Mouse (Mus musculus) liver, embryonic 11.5 days (tissue): ENCODE measurements around the gene Cacna1a. TPM values are rescaled to one million over a fixed set of nuclear protein-coding genes. Genes with fewer than 3 reads are reported as not detected.

Experiments used
- ATAC-seq: fragments of 200-750 bp; cut with Nextera tagmentation; replicated peaks from 2 replicates; pipeline ENCODE4 v1.8.0; 2017; ENCODE audit warnings: moderate number of reproducible peaks, mild to moderate bottlenecking, moderate TSS enrichment, moderate library complexity; ENCODE audit not compliant: low FRiP score
- DNase-seq: peaks from one replicate; pipeline ENCODE4 v3.0.0-alpha.2; 2017; ENCODE audit warnings: low spot score
- H3K27ac ChIP-seq: fragments of 300-500 bp; sonication (generic); 2 replicates; pipeline ENCODE4 v1.5.1; 2014; ENCODE audit warnings: mild to moderate bottlenecking, low read depth, low read length, control low read depth
- H3K27me3 ChIP-seq: fragments of 300-500 bp; sonication (generic); replicated peaks from 2 replicates; pipeline ENCODE4 v1.6.1; 2014; ENCODE audit warnings: low read length, mixed read lengths; ENCODE audit not compliant: control insufficient read depth, insufficient read depth
- H3K36me3 ChIP-seq: fragments of 300-500 bp; sonication (generic); 2 replicates; pipeline ENCODE4 v1.6.1; 2014; ENCODE audit warnings: mild to moderate bottlenecking, low read length, moderate library complexity, mixed read lengths; ENCODE audit not compliant: control insufficient read depth, insufficient read depth
- H3K4me1 ChIP-seq: fragments of 300-500 bp; sonication (generic); replicated peaks from 2 replicates; pipeline ENCODE4 v1.6.1; 2014; ENCODE audit warnings: low read length, mixed read lengths; ENCODE audit not compliant: control insufficient read depth, insufficient read depth
- H3K4me2 ChIP-seq: fragments of 300-500 bp; sonication (generic); 2 replicates; pipeline ENCODE4 v1.6.1; 2014; ENCODE audit warnings: mild to moderate bottlenecking, control low read depth, moderate library complexity
- H3K4me3 ChIP-seq: fragments of 300-500 bp; sonication (generic); 2 replicates; pipeline ENCODE4 v1.5.1; 2014; ENCODE audit warnings: low read depth, low read length, control low read depth
- H3K9ac ChIP-seq: fragments of 300-500 bp; sonication (generic); 2 replicates; pipeline ENCODE4 v1.6.1; 2014; ENCODE audit warnings: low read depth, low read length, control low read depth
- H3K9me3 ChIP-seq: fragments of 300-500 bp; sonication (generic); 2 replicates; pipeline ENCODE4 v1.6.1; 2016; ENCODE audit warnings: low read length, inconsistent platforms, mixed read lengths; ENCODE audit not compliant: control insufficient read depth
- WGBS: fragments of 180-500 bp; shearing (Covaris S2); extraction: QIAGEN DNeasy Blood & Tissue Kit; methylation state at CpG from one replicate; pipeline ENCODE4 v1.1.7; 2014; 5-methylcytosine and 5-hydroxymethylcytosine counted together
- polyA plus RNA-seq: library from polyadenylated mRNA; unstranded; fragments of >200 nt; fragmentation: Nextera tagmentation; extraction: Ambion mirVana; gene quantifications from 2 replicates; pipeline ENCODE4 v1.2.1, GENCODE M21; 2014

The Cacna1a gene
- polyA plus RNA-seq, 1 experiment from 2014 or later, result 1.8 TPM

DNA sequence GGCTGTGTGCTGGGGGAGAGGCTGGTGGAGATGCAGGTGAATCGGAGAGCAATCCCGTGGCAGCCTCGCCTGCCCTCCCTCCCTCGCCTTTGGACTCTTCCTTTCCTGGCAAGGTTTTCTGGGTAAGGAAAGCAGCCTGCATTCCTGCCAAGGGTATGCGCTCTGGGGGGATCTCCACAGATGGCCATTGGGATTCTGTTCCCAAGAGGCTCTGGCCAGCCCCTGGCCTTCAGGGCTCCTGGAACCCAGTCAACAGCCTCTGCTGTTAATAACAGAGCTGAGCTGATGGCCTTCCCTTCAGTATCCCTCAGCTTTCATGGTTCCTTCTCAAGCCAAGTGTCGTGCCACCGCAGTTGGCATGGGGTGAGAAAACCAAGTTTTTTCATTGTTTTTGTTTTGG, 51.6 kb downstream of the Cacna1a start:
- Histone ChIP-seq H3K9me3 (no peaks in the 10 kb centered on the region), H3K36me3 (no peaks in the 10 kb centered on the region), H3K27ac (no peak overlapping the region), H3K4me3 (no peak overlapping the region), H3K4me2 (no peak overlapping the region), H3K27me3 (no peaks in the 10 kb centered on the region), H3K9ac (no peak overlapping the region), H3K4me1 (no peaks in the 10 kb centered on the region)
- no peak for ATAC-seq
- WGBS, result 79% methylated on average over 7 of the region's 7 CpGs
- DNase-seq, result no peak

DNA sequence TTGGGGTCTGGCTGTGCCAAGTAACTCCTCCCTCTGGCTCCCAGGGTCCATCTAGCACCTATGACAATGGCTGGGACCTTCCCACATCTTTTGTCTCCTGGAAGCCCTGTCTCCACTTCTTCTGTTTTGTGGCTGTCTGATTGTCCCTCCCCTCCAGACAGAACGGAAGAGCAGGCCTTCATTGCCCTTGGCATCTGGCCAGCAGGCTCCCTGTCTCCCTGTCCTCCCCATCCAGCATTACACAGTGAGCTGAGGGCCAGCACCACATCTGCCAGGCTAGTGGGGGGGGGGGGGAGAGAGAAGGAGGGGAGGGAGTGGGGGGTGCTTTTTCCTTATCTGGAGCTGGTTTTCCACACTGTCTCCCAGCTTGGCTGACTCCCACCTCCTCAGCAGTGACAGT, 53.8 kb downstream of the Cacna1a start:
- no peak overlapping the region for H3K9ac ChIP-seq
- no peaks in the 10 kb centered on the region for H3K9me3 ChIP-seq
- no peak overlapping the region for H3K4me3 ChIP-seq
- H3K36me3 ChIP-seq, result no peaks in the 10 kb centered on the region
- no peak for DNase-seq
- no peaks in the 10 kb centered on the region for H3K27me3 ChIP-seq
- H3K4me2 ChIP-seq, result no peak overlapping the region
- no peaks in the 10 kb centered on the region for H3K4me1 ChIP-seq
- no peak for ATAC-seq
- WGBS, result 33% methylated on average over 1 of the region's 1 CpGs
- no peak overlapping the region for H3K27ac ChIP-seq

DNA sequence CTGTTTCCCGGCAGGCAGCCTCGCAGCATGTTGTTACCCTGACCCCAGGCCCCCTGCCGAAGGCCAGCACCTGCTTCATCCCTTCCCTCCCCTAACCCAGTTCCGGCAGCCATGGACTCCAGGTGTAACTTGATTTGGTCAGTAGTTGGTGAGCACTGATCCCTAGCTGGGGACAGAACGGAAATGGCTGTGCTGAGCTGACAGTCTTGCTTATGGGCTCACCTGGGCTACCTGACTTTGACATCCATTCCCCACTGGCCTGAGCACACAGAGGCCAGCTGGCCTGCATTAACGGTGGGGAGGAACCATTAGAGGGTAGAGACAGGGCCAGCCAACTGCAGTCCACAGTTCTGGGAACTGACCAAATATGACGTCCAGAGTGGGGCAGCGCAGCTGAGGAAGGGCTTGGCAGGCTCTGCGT, 58.3 kb downstream of the Cacna1a start:
- Histone ChIP-seq H3K4me2 (no peak overlapping the region), H3K9me3 (no peaks in the 10 kb centered on the region), H3K36me3 (no peaks in the 10 kb centered on the region), H3K27me3 (no peaks in the 10 kb centered on the region), H3K27ac (no peak overlapping the region), H3K4me3 (no peak overlapping the region), H3K4me1 (no peaks in the 10 kb centered on the region), H3K9ac (no peak overlapping the region)
- DNase-seq (no peak), ATAC-seq (no peak)
- 77% methylated on average over 9 of the region's 9 CpGs for WGBS

DNA sequence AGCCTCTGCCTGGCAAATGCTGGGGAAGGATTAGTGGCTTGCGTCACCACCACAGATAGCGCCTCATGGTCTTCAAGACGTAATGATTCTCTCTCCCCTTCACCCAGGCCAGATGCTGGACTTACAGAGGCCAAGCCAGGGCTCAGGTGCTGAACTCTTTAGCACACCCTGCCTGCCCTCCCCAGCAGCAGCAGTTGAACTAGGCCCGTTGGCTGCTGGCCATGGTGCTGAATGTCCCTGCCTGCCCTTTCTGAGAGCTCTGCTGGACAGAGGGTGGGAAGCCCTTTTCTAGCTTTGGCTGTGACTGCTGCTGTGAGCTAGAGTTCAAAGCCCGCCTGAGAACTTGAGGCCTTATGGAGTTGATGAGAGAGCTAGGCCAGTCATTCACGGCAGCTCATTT, 66.3 kb downstream of the Cacna1a start:
- 18% methylated on average over 6 of the region's 6 CpGs for WGBS
- Histone ChIP-seq H3K4me2 (no peak overlapping the region), H3K9ac (no peak overlapping the region), H3K9me3 (no peaks in the 10 kb centered on the region), H3K4me3 (no peak overlapping the region), H3K4me1 (no peaks in the 10 kb centered on the region), H3K27me3 (no peaks in the 10 kb centered on the region), H3K27ac (no peak overlapping the region), H3K36me3 (no peaks in the 10 kb centered on the region)
- ATAC-seq, result no peak
- peak; percentile 64 for DNase-seq

DNA sequence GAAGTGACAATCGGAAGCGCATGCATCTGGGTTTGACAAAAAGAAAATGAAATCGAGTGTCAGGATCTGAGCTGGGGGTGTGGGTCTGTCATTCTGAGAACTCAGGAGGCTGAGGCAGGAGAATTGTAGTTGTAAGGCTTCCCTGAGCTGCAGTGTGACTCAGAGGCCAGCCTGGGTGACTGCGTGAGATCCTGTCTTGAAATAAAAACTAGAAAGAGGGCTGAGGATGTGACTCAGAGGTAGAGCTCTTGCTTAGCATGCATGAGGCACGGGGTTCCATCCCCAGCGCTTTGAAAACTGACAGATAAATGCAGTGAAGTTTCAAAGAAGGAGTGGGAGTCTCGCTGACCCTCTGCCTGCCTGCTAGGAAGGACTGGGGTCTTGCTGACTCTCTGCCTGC, 70.6 kb downstream of the Cacna1a start:
- no peaks in the 10 kb centered on the region for H3K27me3 ChIP-seq
- WGBS, result 59% methylated on average over 7 of the region's 7 CpGs
- DNase-seq (no peak), ATAC-seq (no peak)
- no peak overlapping the region for H3K4me3 ChIP-seq
- H3K36me3 ChIP-seq, result no peaks in the 10 kb centered on the region
- H3K9ac ChIP-seq, result no peak overlapping the region
- H3K9me3 ChIP-seq, result no peaks in the 10 kb centered on the region
- no peaks in the 10 kb centered on the region for H3K4me1 ChIP-seq
- no peak overlapping the region for H3K4me2 ChIP-seq
- no peak overlapping the region for H3K27ac ChIP-seq

DNA sequence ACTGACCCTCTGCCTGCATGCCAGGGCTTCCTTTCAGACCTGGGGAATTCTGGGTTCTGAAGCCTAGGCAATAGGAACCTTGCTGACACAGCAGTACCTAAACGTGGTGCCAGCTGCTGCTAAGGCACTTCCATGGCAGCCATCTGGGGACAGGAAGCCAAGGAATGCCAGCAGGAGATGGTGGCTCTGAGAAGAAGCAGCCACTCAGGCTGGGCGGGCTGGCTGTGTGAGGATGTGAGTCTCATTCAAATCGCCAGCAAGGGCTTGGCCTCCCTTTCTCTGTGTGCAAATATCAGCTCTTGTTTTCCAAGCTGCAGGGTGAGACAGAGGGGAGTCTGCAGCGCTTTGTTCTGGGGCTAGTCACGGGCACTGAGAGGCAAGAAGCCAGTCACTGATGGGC, 71.0 kb downstream of the Cacna1a start:
- Histone ChIP-seq H3K27ac (no peak overlapping the region), H3K9me3 (no peaks in the 10 kb centered on the region), H3K27me3 (no peaks in the 10 kb centered on the region), H3K4me3 (no peak overlapping the region), H3K36me3 (no peaks in the 10 kb centered on the region), H3K4me1 (no peaks in the 10 kb centered on the region), H3K9ac (no peak overlapping the region), H3K4me2 (no peak overlapping the region)
- no peak for ATAC-seq
- DNase-seq, result no peak
- WGBS, result 27% methylated on average over 5 of the region's 5 CpGs

DNA sequence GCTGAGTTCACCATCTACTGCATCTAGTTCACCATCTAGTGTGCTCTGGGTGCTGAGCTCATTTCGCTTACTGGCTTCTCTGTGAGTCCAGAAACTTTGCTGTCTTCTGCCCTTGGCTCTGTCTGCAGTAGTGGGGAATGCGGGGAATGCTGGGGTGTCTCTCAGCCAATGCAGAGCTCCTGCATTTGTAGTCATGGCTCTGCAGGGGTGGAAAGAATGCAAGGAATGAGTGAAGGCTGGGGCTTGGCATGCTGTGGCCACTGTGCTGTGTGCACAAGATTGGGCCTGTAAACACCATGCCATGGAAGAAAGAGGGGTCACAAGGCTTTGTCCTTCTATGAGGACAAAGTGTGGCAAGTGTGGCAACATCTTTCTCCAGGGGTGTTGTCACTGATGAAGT, 72.5 kb downstream of the Cacna1a start:
- WGBS, result 40% methylated on average over 2 of the region's 2 CpGs

DNA sequence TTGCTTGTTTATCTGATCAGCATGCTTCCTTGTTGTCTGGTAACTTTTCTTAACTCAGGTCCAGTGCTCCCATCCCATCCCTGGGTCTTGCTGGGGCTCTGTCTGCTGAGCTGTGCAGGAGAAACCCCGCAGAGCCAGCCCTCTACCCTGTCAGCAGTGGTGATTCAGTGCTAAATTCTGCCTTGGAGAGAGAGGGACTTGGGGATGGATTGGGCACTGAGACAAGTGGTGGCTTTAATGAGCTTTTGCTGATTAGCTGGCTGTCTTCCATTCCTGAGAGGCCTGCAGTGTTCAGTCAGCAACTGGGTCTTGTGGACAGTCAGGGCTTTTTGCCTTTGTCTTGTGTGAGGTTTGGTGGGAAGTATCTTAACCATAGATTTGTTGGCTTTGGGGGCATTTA, 78.7 kb downstream of the Cacna1a start:
- ATAC-seq, result no peak
- Histone ChIP-seq H3K36me3 (no peaks in the 10 kb centered on the region), H3K4me2 (no peak overlapping the region), H3K27ac (no peak overlapping the region), H3K4me3 (no peak overlapping the region), H3K27me3 (no peaks in the 10 kb centered on the region), H3K4me1 (no peaks in the 10 kb centered on the region), H3K9ac (no peak overlapping the region), H3K9me3 (no peaks in the 10 kb centered on the region)
- DNase-seq, result no peak
- WGBS, result 67% methylated on average over 1 of the region's 1 CpGs

More for the DNA sequence above, 72.5 kb downstream of the Cacna1a start:
- no peak overlapping the region for H3K4me2 ChIP-seq
- H3K9me3 ChIP-seq, result no peaks in the 10 kb centered on the region
- no peak overlapping the region; the same call in 1 of the 2 replicates for H3K27ac ChIP-seq
- H3K36me3 ChIP-seq, result no peaks in the 10 kb centered on the region
- H3K9ac ChIP-seq, result no peak overlapping the region
- H3K4me3 ChIP-seq, result no peak overlapping the region
- H3K4me1 ChIP-seq, result no peaks in the 10 kb centered on the region
- DNase-seq (no peak), ATAC-seq (no peak)
- no peaks in the 10 kb centered on the region for H3K27me3 ChIP-seq

DNA sequence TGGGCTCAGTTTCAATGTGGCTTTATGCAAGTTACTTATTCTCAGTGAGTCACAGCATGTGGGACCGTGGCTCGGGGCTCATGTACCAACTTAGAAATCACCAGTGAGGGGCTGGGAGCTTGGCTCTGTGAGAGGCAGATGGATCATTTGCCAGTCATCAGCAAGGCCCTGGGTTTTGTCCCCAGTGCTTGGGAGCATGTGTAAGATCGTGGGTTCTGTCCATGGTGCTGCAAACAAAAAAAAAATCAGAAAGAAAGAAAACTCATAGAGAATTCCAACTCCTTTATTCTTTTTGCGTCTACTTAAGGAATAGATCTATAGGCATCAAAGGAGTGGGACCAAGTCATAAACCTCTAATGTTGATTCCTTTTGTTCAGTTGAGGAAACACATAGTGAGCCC, 80.8 kb downstream of the Cacna1a start:
- 68% methylated on average over 4 of the region's 4 CpGs for WGBS
- Histone ChIP-seq H3K36me3 (no peaks in the 10 kb centered on the region), H3K4me1 (no peaks in the 10 kb centered on the region), H3K27ac (no peak overlapping the region), H3K4me3 (no peak overlapping the region), H3K4me2 (no peak overlapping the region), H3K9ac (no peak overlapping the region), H3K27me3 (no peaks in the 10 kb centered on the region), H3K9me3 (no peaks in the 10 kb centered on the region)
- DNase-seq (no peak), ATAC-seq (no peak)
